Mouse (Mus musculus) central nervous system, embryonic 18 days (tissue): ENCODE results near the gene Fmr1nb. TPM values are rescaled to one million over a fixed set of nuclear protein-coding genes. Genes with fewer than 3 reads are reported as not detected.

Experiments
- polyA plus RNA-seq: library from polyadenylated mRNA; depleted of rRNA; stranded (reverse); fragments of >200 nt; gene quantifications from 2 replicates; pipeline ENCODE4 v1.2.3, GENCODE M21; 2012; rRNA removed

The Fmr1nb gene
- polyA plus RNA-seq = 0.10 and 0.21 TPM in 2 replicates

DNA sequence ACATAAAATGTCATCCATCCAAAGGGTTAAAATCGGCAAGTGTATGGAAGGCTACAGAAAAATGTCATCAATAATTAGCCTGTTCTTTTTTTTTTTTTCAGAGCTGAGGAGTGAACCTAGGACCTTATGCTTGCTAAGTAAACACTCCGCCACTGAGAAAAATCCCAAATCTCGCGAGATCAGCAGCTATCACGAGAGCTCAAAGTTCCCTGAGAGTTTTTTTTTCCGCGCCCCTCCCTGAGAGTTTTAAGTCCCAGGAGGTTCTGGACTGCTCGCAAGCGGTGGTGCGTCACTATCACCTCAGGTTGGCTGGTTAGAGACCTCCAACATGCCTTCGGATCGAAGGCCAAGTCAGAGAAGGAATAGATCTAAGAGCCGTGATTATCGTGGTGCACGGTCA, at the start of gene Fmr1nb:
Fmr1nb (plus strand) TSS at position 234 of the 400 bp plus-strand sequence.

DNA sequence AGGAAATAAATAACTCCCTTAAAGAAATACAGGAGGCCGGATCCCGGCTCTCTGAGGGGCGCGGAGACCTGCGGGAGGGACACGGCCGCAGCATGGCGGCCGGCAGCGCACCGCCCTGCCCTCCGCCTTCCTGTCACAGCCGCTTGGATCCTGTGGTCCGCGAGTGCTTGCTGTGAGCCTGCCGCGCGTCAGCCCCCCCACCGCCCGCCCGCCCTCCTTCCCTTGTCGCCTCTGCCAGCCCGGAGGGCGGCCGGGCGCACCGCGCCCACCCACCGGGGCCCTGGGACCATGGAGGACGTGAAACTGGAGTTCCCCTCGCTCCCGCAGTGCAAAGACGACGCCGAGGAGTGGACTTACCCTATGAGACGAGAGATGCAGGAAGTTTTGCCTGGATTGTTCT, 59.4 kb downstream of the Fmr1nb start, which contains the start of gene Gm14698:
Gm14698 (plus strand) TSS at position 35 of the 400 bp plus-strand sequence.

Other genes starting within 250 kb of the Fmr1nb start
- gene Fmr1, start 83.3 kb upstream of the Fmr1nb start, polyA plus RNA-seq = 52.9 and 57.4 TPM in 2 replicates
- 0.76 and 0.90 TPM in 2 replicates for gene Gm14698, start 59.3 kb downstream of the Fmr1nb start, polyA plus RNA-seq
- not detected in 2 replicates for gene Gm6812, start 131.2 kb downstream of the Fmr1nb start, polyA plus RNA-seq